Comparison of ENCODE assay signal across 32 mouse cellular contexts in the genomic region with DNA sequence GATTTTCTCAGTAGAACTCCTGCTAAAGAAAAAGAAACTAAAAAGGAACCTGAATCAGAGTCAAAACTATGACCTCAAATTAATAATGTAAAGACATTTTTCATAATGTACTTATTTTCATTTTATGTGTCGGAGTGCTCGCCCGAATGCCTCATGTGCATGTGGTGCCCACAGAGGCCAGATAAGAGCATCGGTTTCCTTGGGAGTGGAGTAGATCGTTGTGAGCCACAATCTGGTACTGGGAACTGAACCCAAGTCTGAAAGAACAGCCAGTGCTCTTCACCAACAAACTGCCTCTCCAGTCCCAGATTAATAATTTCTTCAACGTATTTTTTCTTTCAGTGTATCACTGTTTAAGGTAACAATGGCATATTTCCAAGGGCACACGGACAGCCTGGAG.
"Had no signal": no experiment of that assay in that cellular context is flagged by ENCODE, and none has a peak within 500 bp of the region (broad histone marks: within the 10 kb centered on the region; RNA-seq: fewer than 3 reads in every experiment).

No protein-coding gene starts in this region.

- H3K4me3 ChIP-seq: limb, embryonic 10.5 days; limb, embryonic 12.5 days; limb, embryonic 13.5 days; limb, embryonic 15.5 days; liver, embryonic 12.5 days; liver, embryonic 13.5 days; liver, embryonic 15.5 days; lung, embryonic 15.5 days; megakaryocyte, embryonic 14.5 days; midbrain, embryonic 10.5 days; midbrain, embryonic 12.5 days; midbrain, embryonic 13.5 days; midbrain, embryonic 15.5 days; myocyte; neural tube, embryonic 12.5 days had no signal

- H3K4me2 ChIP-seq: limb, embryonic 12.5 days; limb, embryonic 13.5 days; limb, embryonic 15.5 days; liver, embryonic 11.5 days; liver, embryonic 12.5 days; liver, embryonic 13.5 days; liver, embryonic 15.5 days; lung, embryonic 14.5 days; lung, embryonic 15.5 days; midbrain, embryonic 11.5 days; midbrain, embryonic 12.5 days; midbrain, embryonic 13.5 days; midbrain, embryonic 15.5 days; neural tube, embryonic 12.5 days had no signal

- H3K27ac ChIP-seq: limb, embryonic 10.5 days; limb, embryonic 12.5 days; limb, embryonic 13.5 days; limb, embryonic 15.5 days; liver, embryonic 12.5 days; liver, embryonic 13.5 days; liver, embryonic 14.5 days; liver, embryonic 15.5 days; lung, embryonic 15.5 days; macrophage; midbrain, embryonic 10.5 days; midbrain, embryonic 12.5 days; midbrain, embryonic 13.5 days; midbrain, embryonic 15.5 days; neural tube, embryonic 12.5 days had no signal

- DNase-seq: left cerebral cortex, postnatal 4 days; liver; liver, embryonic 13.5 days; liver, postnatal 0 days; lung, adult 18-20 months; lung, adult 2 months; lung, embryonic 14.5 days; lung, postnatal 10 days; lung, postnatal 14 days; lung, postnatal 36 days; lung, postnatal 4 days; midbrain, embryonic 14.5 days had no signal

- H3K4me1 ChIP-seq: limb, embryonic 10.5 days; limb, embryonic 12.5 days; limb, embryonic 13.5 days; limb, embryonic 15.5 days; midbrain, embryonic 10.5 days; midbrain, embryonic 12.5 days; midbrain, embryonic 13.5 days; midbrain, embryonic 15.5 days; neural tube, embryonic 12.5 days had no signal

- H3K9me3 ChIP-seq: limb, embryonic 10.5 days; limb, embryonic 12.5 days; limb, embryonic 13.5 days; limb, embryonic 15.5 days; liver, embryonic 12.5 days; liver, embryonic 13.5 days; liver, embryonic 15.5 days; lung, embryonic 15.5 days; megakaryocyte, embryonic 14.5 days; midbrain, embryonic 10.5 days; midbrain, embryonic 12.5 days; midbrain, embryonic 13.5 days; midbrain, embryonic 15.5 days; neural tube, embryonic 12.5 days had no signal

- H3K27me3 ChIP-seq: limb, embryonic 12.5 days; limb, embryonic 13.5 days; limb, embryonic 15.5 days; liver, embryonic 12.5 days; liver, embryonic 13.5 days; liver, embryonic 15.5 days; lung, embryonic 15.5 days; megakaryocyte, embryonic 14.5 days; midbrain, embryonic 12.5 days; midbrain, embryonic 13.5 days; midbrain, embryonic 15.5 days; neural tube, embryonic 12.5 days had no signal

- ATAC-seq: liver, embryonic 12.5 days; liver, postnatal 0 days; lung, postnatal 0 days; midbrain, embryonic 13.5 days; midbrain, embryonic 15.5 days; midbrain, embryonic 16.5 days had no signal

- H3K36me3 ChIP-seq: limb, embryonic 10.5 days; liver, embryonic 12.5 days; liver, embryonic 13.5 days; liver, embryonic 15.5 days; midbrain, embryonic 15.5 days had no signal

- H3K9ac ChIP-seq: limb, embryonic 12.5 days; limb, embryonic 13.5 days; limb, embryonic 15.5 days; liver, embryonic 12.5 days; liver, embryonic 13.5 days; liver, embryonic 14.5 days; liver, embryonic 15.5 days; liver, postnatal 0 days; lung, embryonic 14.5 days; lung, embryonic 15.5 days; midbrain, embryonic 12.5 days; midbrain, embryonic 13.5 days; midbrain, embryonic 15.5 days; neural tube, embryonic 12.5 days had no signal
